Mouse (Mus musculus): Measurements from ENCODE around the gene Unc13b.

Unc13b gene

DNA sequence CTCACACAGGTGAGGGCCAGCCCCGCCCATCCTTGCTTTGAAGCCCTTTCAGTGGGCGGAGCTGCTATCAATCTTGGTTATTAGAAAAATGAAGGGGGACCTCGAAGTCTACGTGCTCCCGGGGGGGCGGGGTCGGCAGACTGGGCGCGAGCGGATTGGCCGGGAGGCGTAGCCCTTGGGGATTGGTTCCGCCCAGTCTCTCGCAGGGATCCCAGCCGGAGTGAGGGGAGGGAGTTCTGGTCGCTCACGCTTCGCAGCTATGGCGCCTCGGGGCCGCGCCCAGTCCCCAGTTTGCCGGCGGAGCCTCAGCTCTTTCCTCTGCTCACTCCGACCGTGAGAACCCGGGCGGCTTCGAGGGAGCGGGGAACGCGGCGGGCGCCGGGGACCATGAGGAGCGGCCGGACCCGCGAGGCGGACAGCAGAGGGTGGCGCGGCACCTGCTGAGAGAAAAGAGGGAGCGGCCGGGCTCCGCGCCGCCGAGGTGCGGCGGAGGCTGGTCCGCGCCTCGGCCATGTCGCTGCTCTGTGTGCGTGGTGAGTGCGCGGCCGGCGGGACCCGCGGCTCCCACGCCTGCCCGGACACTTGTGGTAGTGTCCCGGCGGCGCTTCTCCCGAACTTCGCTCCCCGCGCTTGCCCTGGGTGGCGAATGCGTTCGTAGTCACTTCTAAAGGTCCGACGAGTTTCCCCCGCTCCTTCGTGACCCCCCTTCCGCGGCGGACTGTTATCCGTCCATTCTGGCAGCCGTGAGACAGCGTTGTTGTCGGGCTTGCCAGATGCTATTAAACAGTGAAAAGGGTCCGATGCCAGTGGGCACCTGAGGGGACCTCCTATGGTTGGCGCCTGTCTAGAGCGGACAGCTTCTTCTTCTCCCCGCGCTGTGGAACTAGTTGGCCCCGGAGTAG, at the start of gene Unc13b:
Gene Unc13b (plus strand): TSS at position 201 of the 902 bp plus-strand sequence.
- peak; percentile 90 for DNase-seq

- peak; percentile 87 for DNase-seq
Measured at GRCm38 (mm10) chr4:43010161-43011038, 48.4 kb upstream of the Unc13b start, which contains the start of gene Fancg. Fancg (minus strand) TSS chr4:43010506.

DNA sequence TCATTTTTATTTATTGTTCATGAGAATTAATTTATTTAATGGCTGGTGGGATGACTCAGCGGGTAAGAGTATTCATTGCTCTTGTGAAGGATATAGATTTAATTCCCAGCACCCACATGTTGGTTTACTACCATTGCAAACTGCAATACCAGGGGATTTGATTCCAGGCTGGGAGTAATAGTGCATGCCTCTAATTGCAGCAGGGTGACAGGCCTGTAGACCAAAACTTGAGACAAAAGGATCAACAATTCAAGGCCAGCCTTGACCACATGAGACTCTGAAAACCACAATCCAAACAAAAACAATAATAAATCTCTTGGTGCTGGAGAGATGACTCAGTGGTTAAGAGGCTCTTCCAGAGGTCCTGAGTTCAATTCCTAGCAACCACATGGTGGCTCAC, 46.7 kb upstream of the Unc13b start:
- DNase-seq: no peak

- DNase-seq: no peak
Measured at GRCm38 (mm10) chr4:43018156-43018555, 40.6 kb upstream of the Unc13b start.

DNA sequence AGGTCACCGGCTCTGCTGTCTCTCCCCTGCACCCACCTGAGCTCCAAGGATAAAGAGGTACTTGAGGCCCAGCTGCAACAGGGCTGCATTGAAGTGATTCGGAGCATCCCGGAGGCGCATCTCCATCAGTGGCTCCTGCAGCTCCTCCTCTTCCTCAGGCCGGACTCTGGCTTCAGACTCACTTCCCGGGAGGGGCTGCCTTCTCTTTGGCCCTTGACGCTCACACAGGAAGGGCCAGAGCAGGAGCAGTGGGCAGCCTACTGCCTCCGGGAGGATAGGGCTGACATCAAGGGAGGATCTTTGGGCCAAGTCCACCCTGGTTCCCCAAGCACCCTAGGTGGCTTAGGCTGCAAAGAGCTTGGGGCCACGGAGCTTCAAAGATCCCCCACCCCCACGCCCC, 39.6 kb upstream of the Unc13b start:
- DNase-seq: no peak

DNA sequence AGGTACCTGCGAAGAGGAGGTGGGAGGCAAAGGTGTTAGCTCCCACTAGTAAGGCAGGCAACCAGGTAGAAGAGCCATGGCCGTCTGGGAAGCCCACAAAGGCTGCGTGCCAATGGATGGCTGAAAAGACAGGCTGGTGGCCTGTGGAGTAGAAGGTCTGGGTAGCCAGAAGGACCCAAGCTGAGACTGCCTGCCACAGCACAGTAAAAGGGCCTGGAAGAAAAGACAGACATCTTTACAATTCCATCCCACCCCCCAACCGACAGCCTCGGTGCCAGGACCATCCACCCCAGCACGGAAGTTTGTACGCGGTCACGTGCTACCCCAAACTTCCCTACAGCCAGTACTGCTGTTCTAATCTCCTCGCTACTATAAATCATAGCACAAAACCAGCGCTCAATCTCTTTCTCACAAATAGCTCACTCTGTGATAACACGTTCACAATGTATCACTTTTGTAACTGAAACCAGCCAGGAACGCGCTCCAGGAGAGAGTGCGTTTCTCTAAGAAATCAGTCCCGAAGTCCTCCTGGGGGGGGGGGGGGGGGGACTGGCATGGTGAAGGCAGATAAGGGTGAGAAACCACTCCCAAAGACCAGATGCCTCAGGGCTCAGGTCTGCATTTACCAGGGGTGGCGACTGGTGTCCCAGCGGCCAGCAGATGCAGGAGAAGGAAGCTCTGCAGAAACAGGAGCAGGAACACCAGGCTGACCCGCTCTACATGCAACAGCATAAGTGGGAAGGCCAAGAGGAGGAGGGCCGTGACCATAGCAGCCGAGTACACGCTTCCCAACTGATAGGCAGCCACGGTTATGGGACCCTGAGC, 38.9 kb upstream of the Unc13b start:
- DNase-seq: no peak

- DNase-seq: no peak
Measured at GRCm38 (mm10) chr4:43020876-43021275, 37.9 kb upstream of the Unc13b start.

DNA sequence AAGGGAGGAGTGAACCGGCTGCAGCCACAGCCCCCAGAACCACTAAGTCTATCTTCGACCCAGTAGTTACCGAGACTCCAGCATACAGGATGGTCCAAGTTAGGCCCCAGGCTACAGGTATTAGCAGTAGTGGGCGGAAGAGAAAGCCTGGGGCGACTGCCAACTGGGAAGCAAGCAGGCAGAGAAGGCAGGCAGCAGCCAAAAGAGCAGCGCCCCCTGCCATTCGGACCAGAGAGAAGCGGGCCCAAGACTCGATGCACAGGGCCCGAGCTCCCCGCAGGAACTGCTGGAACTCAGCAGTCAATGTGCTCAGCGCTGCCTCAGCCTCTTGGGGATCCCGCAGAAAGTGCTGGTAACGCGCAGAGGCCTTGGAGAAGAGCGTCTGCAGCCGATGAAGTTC, 37.4 kb upstream of the Unc13b start:
- DNase-seq: no peak

GRCm38 (mm10) chr4:43024673-43025072, 34.1 kb upstream of the Unc13b start:
- no peak for DNase-seq

- peak; percentile 94 for DNase-seq
Measured at GRCm38 (mm10) chr4:43025084-43025960, 33.4 kb upstream of the Unc13b start, which contains the start of gene Pigo. Pigo (minus strand) TSS chr4:43025819.

DNA sequence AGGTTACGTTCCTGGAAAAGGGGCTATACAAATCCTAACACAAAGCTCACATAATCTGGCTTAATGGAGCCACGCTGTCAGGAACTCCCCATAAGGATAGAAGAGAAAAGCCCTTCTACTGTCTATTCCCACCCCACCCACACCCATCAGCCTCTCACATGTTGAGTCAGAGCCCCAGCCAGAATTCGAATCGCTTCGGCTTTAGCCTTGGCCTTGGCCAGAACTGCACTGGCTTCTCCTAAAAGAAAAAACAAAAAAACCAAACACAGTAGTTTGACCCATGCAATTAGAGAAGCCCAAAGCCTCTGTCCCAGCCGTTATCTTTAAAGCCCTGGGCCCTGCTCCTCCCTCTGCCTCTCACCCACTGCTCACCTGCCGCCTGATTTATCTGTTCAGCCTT, 29.6 kb upstream of the Unc13b start:
- no peak for DNase-seq

DNA sequence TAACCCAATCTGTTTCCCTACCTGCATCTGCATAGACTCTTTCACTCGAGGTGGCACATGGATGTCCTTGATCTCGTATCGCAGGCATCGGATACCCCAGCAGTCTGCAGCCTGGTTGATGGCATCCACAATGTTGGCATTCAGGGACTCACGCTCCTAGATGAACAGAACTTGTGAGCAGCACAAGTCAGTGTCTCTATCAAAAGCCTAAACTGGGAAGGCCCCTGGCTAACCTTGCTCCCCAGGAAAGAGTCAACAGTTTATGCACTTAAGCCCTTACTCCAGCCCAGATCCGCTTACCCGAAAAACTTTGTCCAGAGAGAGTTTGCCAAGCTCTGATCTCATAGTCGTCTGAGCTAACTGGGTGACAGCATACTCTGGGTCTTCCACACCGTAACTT, 29.0 kb upstream of the Unc13b start:
- no peak for DNase-seq

DNA sequence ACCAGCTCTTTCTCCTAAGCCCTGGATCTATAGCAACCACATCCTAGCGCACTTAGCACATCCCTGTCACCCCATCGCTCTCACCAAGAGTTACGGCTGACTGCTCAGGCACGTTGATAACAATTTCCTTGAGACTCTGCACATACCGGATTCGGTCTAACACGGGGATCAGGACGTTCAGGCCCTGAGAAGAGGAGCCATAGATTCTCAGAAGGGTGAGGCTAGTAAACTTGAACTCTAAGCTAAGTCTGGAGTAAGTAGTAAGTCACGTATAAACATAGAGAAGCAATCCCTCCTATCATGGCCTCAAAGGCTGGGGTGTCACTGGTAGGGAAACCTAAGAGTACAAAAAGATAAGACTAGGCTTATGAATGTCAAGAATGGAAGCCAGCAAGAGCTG, 28.4 kb upstream of the Unc13b start:
- DNase-seq: no peak

DNA sequence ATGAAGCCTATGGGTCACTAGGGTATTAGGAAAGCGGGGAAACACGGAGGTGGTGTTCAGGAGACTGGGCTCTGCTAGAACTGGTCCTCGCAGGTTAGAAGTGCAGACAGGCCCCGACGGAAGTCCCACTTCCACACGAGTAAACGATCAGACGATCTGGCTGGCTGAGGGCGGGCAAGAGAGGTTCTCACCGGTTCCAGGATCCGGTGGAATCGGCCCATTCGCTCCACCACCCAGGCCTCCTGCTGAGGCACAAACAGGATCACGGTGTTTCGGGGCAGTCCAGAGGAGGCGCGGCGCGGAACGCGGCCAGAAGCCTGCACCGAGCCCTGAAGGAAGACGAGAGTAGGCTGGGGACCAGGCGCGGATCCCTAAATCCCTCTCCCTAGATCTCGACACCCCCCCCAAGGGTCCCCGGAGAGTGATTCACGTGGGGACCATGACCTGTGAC, 27.9 kb upstream of the Unc13b start:
- DNase-seq: no peak

GRCm38 (mm10) chr4:43031237-43031995, 27.3 kb upstream of the Unc13b start, which contains the start of gene Stoml2:
Stoml2 (minus strand) TSS chr4:43031710.
- DNase-seq: peak; percentile 90

- DNase-seq: no peak
Measured at GRCm38 (mm10) chr4:43032501-43032900, 26.3 kb upstream of the Unc13b start.

- DNase-seq: no peak
Measured at GRCm38 (mm10) chr4:43033481-43033880, 25.3 kb upstream of the Unc13b start.

DNA sequence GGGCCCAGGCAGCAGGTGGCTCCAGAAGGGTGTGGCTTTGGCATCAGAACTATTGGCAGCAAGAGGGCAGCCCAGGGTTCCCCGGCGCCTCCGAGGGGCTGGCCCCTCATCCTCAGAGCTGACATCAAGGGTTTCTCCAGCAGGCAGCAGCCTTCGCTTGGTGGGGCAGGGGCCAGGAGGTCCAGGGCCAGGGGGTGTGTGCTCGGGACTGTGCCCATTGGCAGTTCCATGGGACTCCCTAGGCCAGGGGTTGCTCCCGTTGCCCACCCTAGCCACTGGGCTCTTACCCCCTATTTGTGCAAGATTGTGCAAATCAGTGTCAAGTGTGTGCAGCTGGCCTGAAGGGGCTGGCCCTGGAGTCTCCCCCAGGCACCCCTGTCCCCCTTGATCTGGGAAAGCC, 22.9 kb upstream of the Unc13b start:
- DNase-seq: no peak

DNA sequence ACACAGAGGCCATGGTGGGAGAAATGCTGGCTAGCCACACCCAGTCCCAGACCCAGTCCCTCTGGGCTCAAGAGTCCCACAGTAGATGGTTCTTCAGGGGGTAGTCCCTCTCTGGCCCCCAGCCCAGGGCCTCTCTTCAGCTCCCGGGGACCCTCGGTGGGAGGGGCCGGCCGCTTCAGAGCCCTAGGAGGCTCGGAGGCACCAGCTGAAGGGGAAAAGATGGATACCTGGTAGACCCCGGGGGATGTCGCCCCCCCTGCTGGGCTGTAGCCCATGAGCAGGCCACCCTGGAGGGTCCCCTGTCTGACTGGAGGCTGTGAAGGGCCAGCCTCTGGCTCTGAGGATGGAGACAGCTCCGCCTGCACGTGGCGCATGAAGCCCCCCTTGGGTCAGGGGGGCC, 22.4 kb upstream of the Unc13b start:
- DNase-seq: no peak

DNA sequence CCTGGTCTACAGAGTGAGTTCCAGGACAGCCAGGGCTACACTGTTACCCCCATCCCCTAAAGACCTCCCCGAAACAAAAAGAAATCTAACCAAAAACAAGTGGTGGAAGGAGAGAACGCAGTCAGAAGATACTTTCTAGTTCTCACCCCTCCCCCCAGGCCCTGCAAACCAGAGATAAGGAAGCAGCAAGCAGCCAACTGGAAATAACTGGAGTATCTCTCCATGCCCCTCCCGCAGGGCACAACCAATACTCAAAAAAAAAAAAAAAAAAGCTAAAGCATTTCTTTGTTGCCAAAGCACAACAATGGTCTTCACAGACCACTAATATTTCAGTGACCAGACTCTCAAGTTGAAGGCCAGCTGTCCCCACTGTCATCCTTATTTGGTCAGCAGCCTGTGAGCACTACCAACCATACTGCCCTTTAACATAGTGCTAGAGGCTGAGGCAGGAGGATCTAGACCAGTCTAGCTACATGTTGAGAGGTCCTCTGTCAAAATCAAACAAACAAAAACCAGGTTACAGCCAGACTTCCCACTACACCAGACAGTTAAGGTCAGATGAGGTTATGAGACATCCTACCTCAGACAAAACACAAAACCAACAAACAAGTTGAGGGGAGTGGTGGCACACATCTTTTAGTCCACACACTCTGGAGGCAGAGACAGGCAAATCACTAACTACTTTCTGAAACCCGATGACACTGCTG, 20.7 kb upstream of the Unc13b start:
- DNase-seq: no peak
